Mouse (Mus musculus) heart, embryonic 16.5 days (tissue): ENCODE measurements around the gene Gucy2c. TPM values are rescaled to one million over a fixed set of nuclear protein-coding genes. Genes with fewer than 3 reads are reported as not detected.
A peak's percentile ranks its signal among the peaks of the same experiment; 100 is the strongest.

Source experiments
- ATAC-seq: fragments of 200-750 bp; cut with Nextera tagmentation; replicated peaks from 2 replicates; pipeline ENCODE4 v1.8.0; 2017; ENCODE audit warnings: moderate number of reproducible peaks; ENCODE audit not compliant: insufficient read depth, low FRiP score; ENCODE audit errors: extremely low read depth
- H3K27ac ChIP-seq: fragments of 300-500 bp; sonication (generic); 2 replicates; pipeline ENCODE4 v1.5.1; 2014; ENCODE audit warnings: mild to moderate bottlenecking, low read length, control low read depth, moderate library complexity
- H3K27me3 ChIP-seq: fragments of 300-500 bp; sonication (generic); 2 replicates; pipeline ENCODE4 v1.6.1; 2014; ENCODE audit warnings: low read length, mixed read lengths; ENCODE audit not compliant: control insufficient read depth, insufficient read depth
- H3K36me3 ChIP-seq: fragments of 300-500 bp; sonication (generic); 2 replicates; pipeline ENCODE4 v1.6.1; 2014; ENCODE audit not compliant: control insufficient read depth, insufficient read depth
- H3K4me1 ChIP-seq: fragments of 300-500 bp; sonication (generic); 2 replicates; pipeline ENCODE4 v1.6.1; 2014; ENCODE audit warnings: low read length, mixed read lengths; ENCODE audit not compliant: control insufficient read depth, insufficient read depth
- H3K4me2 ChIP-seq: fragments of 300-500 bp; sonication (generic); 2 replicates; pipeline ENCODE4 v1.6.1; 2014; ENCODE audit warnings: low read depth, mild to moderate bottlenecking, control low read depth, low read length
- H3K4me3 ChIP-seq: fragments of 300-500 bp; sonication (generic); 2 replicates; pipeline ENCODE4 v1.5.1; 2014; ENCODE audit warnings: mild to moderate bottlenecking, control low read depth, low read length
- H3K9ac ChIP-seq: fragments of 300-500 bp; sonication (generic); 2 replicates; pipeline ENCODE4 v1.6.1; 2014; ENCODE audit warnings: low read length, control low read depth
- H3K9me3 ChIP-seq: fragments of 300-500 bp; sonication (generic); replicated peaks from 2 replicates; pipeline ENCODE4 v1.6.1; 2016; ENCODE audit warnings: low read length; ENCODE audit not compliant: control insufficient read depth
- WGBS: fragments of 180-500 bp; shearing (Covaris S2); extraction: QIAGEN DNeasy Blood & Tissue Kit; methylation state at CpG from one replicate; pipeline ENCODE4 v1.1.7; 2014; 5-methylcytosine and 5-hydroxymethylcytosine counted together
- polyA plus RNA-seq: library from polyadenylated mRNA; unstranded; fragments of >200 nt; fragmentation: Nextera tagmentation; extraction: Ambion mirVana; gene quantifications from 2 replicates; pipeline ENCODE4 v1.2.1, GENCODE M21; 2015

The Gucy2c gene
- polyA plus RNA-seq, 1 experiment from 2014 or later, result 0.11 TPM

- H3K4me1 ChIP-seq, result peaks cover 10% of the 10 kb centered on the region
- ATAC-seq, result no peak
These were observed 112.3 kb downstream of the Gucy2c start for GRCm38 (mm10) chr6:136669274-136669673.

GRCm38 (mm10) chr6:136668266-136668986 lies 113.1 kb downstream of the Gucy2c start:
- peaks cover 10% of the 10 kb centered on the region for H3K4me1 ChIP-seq
- H3K27me3 ChIP-seq, result no peaks in the 10 kb centered on the region
- H3K4me2 ChIP-seq, result no peak overlapping the region
- no peak overlapping the region for H3K27ac ChIP-seq
- WGBS, result 33% methylated on average over 14 of the region's 14 CpGs
- ATAC-seq, result peak; percentile 49
- no peaks in the 10 kb centered on the region for H3K36me3 ChIP-seq
- no peak overlapping the region for H3K4me3 ChIP-seq
- peaks cover under 1% of the 10 kb centered on the region; the same call in 1 of the 2 replicates for H3K9me3 ChIP-seq
- no peak overlapping the region for H3K9ac ChIP-seq

More at GRCm38 (mm10) chr6:136669274-136669673, 112.3 kb downstream of the Gucy2c start:
- 76% methylated on average over 5 of the region's 5 CpGs for WGBS
- H3K4me3 ChIP-seq, result no peak overlapping the region
- peaks cover 9% of the 10 kb centered on the region for H3K9me3 ChIP-seq
- H3K9ac ChIP-seq, result no peak overlapping the region
- H3K36me3 ChIP-seq, result no peaks in the 10 kb centered on the region
- no peak overlapping the region for H3K4me2 ChIP-seq
- H3K27me3 ChIP-seq, result no peaks in the 10 kb centered on the region
- no peak overlapping the region for H3K27ac ChIP-seq

DNA sequence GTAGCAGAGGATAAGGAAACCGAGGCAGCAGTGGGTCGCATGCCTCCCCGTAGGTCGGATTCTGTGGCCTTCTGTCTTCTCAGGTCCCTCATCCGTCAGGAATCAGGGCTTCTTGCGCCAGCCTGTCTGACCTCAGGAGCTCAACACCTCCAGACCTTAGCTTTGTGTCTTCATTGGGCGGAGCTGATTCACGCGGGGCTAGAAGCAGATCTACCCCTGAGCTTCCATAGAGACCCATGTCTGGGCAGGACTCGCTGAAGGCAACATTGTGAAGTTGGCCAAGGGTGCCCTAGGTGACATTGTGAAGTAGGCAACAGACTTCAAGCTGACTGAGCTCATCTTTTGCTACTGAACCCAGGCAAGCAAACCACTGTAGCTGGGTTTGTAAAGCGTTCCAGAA lies 119.5 kb downstream of the Gucy2c start:
- Histone ChIP-seq H3K9ac (no peak overlapping the region), H3K4me2 (peak overlapping the region; percentile 72; the same call in 1 of the 2 replicates), H3K27me3 (peaks cover 14% of the 10 kb centered on the region), H3K27ac (no peak overlapping the region), H3K4me3 (no peak overlapping the region; the same call in 1 of the 2 replicates), H3K9me3 (no peaks in the 10 kb centered on the region), H3K4me1 (no peaks in the 10 kb centered on the region; the same call in 1 of the 2 replicates), H3K36me3 (no peaks in the 10 kb centered on the region)
- WGBS, result 48% methylated on average over 11 of the region's 11 CpGs
- no peak for ATAC-seq

- Histone ChIP-seq H3K27ac (no peak within 1 kb of the TSS), H3K4me3 (peak within 1 kb of the TSS; percentile 51), H3K36me3 (no peaks in the 10 kb centered on the region), H3K4me1 (no peaks in the 10 kb centered on the region; the same call in 1 of the 2 replicates), H3K9ac (peak within 1 kb of the TSS; percentile 69), H3K27me3 (peaks cover 14% of the 10 kb centered on the region), H3K9me3 (no peaks in the 10 kb centered on the region), H3K4me2 (peak within 1 kb of the TSS; percentile 72)
- WGBS, result 4% methylated on average over 19 of the region's 19 CpGs
- no peak for ATAC-seq
These were observed 119.9 kb downstream of the Gucy2c start, which contains the start of gene Plbd1 for GRCm38 (mm10) chr6:136661706-136662016. Plbd1 (minus strand) TSS chr6:136661928.

- 21% methylated on average over 34 of the region's 34 CpGs for WGBS
- Histone ChIP-seq H3K27ac (no peak overlapping the region), H3K9ac (peak overlapping the region; percentile 69), H3K36me3 (no peaks in the 10 kb centered on the region), H3K4me3 (peak overlapping the region; percentile 51), H3K4me1 (no peaks in the 10 kb centered on the region; the same call in 1 of the 2 replicates), H3K27me3 (peaks cover 14% of the 10 kb centered on the region), H3K4me2 (peak overlapping the region; percentile 72), H3K9me3 (no peaks in the 10 kb centered on the region)
- ATAC-seq, result peak; percentile 52; the same call in 1 of the 2 replicates
These were observed 120.5 kb downstream of the Gucy2c start for GRCm38 (mm10) chr6:136660831-136661705.

DNA sequence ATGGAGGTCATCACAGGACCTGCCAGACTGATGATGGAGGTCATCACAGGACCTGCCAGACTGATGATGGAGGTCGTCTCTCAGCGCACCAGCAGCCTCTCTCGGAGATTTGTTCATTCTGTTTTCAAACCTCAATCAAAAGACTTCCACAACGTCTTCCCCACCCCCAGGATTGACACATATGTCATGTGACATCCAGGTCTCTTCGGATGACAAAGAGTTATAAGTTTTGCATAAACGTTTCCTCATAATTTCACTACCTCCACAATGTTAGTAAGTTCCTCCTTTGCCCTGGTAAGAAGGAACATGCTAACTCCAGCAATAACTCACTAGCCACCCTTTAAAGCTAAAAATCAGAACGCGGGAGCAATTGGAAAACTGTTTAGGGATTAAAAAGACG lies 122.3 kb downstream of the Gucy2c start:
- no peaks in the 10 kb centered on the region for H3K36me3 ChIP-seq
- 87% methylated on average over 9 of the region's 9 CpGs for WGBS
- ATAC-seq, result no peak
- H3K4me2 ChIP-seq, result no peak overlapping the region
- no peak overlapping the region for H3K27ac ChIP-seq
- H3K4me1 ChIP-seq, result no peaks in the 10 kb centered on the region; the same call in 1 of the 2 replicates
- H3K27me3 ChIP-seq, result peaks cover 14% of the 10 kb centered on the region
- no peak overlapping the region for H3K4me3 ChIP-seq
- H3K9me3 ChIP-seq, result no peaks in the 10 kb centered on the region
- no peak overlapping the region for H3K9ac ChIP-seq

DNA sequence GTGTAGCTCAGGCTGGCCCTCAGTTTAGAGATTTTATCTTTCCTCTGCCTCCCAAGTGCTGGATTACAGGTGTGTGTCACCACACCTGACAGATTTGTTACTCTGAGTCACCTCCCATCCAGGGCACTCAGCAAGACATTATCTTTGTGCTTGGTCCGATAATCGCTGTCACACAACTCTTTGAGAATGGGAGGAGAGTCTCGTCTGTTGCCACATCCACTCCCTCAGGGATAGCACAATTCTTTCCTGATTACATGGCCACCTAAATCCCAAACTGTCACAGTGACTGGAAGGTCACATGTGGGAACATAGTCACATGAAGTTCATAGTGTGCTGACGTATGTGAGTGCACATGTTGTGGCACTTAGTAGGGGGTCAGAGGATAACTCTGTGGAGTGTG lies 123.3 kb downstream of the Gucy2c start:
- no peak overlapping the region for H3K9ac ChIP-seq
- WGBS, result 66% methylated on average over 4 of the region's 4 CpGs
- no peaks in the 10 kb centered on the region for H3K9me3 ChIP-seq
- H3K4me2 ChIP-seq, result no peak overlapping the region
- ATAC-seq, result no peak
- peaks cover 14% of the 10 kb centered on the region for H3K27me3 ChIP-seq
- no peak overlapping the region for H3K27ac ChIP-seq
- H3K36me3 ChIP-seq, result no peaks in the 10 kb centered on the region
- H3K4me3 ChIP-seq, result no peak overlapping the region
- no peaks in the 10 kb centered on the region; the same call in 1 of the 2 replicates for H3K4me1 ChIP-seq

GRCm38 (mm10) chr6:136655786-136656185 lies 125.8 kb downstream of the Gucy2c start:
- Histone ChIP-seq H3K27ac (no peak overlapping the region), H3K36me3 (no peaks in the 10 kb centered on the region), H3K4me1 (peaks cover 5% of the 10 kb centered on the region), H3K4me2 (peak overlapping the region; percentile 31; the same call in 1 of the 2 replicates), H3K9me3 (no peaks in the 10 kb centered on the region), H3K27me3 (no peaks in the 10 kb centered on the region), H3K9ac (no peak overlapping the region), H3K4me3 (0 out of 2 replicates have a peak overlapping the region, but pooled peaks have one; percentile 0)
- no peak for ATAC-seq
- 59% methylated on average over 11 of the region's 11 CpGs for WGBS

- Histone ChIP-seq H3K9me3 (no peaks in the 10 kb centered on the region), H3K27ac (no peak overlapping the region), H3K4me2 (no peak overlapping the region), H3K4me3 (no peak overlapping the region), H3K36me3 (no peaks in the 10 kb centered on the region), H3K27me3 (no peaks in the 10 kb centered on the region), H3K4me1 (peaks cover 5% of the 10 kb centered on the region), H3K9ac (no peak overlapping the region)
- WGBS, result 84% methylated on average over 20 of the region's 20 CpGs
- ATAC-seq, result no peak
These were observed 127.1 kb downstream of the Gucy2c start for GRCm38 (mm10) chr6:136654470-136654869.
